Mouse (Mus musculus) embryo, embryonic 10.5 days (tissue): Measurements from ENCODE around the gene 2410015M20Rik.

ENCODE experiments used
- DNase-seq: peaks from one replicate; pipeline ENCODE4 v3.0.0-alpha.2; 2015; ENCODE audit warnings: low spot score

Gene 2410015M20Rik

DNA sequence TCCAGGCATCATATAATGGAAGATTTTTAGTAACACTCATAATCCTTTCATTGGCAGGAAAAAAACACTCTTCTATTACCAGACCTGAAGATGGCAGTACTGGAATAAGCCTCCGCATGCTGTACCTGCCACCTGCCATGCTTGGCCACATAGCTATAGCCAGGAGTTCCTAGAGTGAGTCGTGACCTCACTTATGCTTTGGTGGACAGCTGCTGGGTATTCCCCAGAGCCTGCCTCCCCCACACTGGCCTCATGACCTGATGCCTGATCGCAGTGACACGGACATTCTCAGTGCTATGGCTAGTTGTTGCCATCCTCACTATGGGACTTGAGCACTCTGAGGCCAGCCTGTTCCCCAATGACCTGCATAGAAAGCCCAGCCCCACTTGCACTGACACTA is 39.3 kb downstream of the 2410015M20Rik start:
- no peak for DNase-seq

DNA sequence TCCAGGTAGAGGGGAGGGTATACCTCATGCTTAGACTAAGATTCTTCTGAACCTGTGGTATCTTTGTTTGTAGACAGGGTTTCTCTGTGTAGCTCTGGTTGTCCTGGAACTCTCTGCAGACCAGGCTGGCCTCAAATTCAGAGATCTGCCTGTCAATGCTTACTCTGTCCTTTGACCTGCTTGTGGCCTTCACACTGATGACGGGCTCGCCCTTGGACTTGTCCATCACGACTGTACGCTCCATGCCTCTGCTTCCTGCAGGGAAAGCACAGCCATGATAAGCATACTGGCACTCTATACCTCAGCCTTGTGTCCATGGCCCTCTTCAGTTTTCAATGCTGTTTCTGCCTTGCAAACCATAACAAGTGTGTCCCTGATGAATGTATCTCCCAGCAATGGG is 42.2 kb downstream of the 2410015M20Rik start:
- no peak for DNase-seq

DNA sequence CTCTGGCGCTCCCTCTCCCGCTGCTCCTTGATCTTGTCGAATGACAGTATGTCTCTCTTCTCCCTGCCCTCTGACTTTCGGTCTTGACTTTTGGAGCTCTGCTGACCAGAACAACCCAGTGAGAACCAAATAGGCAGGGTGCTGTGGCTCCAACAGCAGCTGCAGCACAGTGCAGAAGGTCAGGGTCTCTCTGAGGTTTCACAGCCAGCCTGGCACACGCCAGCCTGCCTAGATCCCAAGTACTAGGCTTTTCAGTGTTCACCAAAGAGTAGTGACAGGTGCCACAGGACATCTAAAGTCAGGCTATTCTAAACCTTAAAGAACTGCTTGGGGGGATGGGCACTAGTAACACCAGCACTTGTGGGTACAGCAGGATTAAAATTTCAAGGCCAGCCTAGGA is 42.7 kb downstream of the 2410015M20Rik start:
- DNase-seq: no peak

DNA sequence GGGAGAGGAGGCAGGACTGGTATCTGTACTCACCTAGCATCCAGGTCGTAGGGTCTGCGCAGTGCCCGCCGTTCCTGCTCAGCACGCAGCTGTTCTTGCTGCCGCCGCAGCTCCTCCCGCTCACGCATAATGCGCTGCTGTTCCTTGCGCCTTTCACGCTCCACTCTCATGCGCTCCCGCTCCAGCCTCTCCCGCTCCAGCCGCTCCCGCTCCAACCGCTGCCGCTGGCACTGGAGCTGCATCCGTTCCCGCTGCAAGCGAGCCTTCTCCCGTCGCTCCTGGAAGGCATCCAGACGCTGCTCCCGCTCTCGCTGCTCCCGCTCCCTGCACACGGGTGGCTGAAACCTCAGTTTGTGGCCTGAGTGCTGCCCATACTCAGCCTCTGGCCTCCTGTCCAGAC is 43.3 kb downstream of the 2410015M20Rik start:
- DNase-seq: no peak

DNA sequence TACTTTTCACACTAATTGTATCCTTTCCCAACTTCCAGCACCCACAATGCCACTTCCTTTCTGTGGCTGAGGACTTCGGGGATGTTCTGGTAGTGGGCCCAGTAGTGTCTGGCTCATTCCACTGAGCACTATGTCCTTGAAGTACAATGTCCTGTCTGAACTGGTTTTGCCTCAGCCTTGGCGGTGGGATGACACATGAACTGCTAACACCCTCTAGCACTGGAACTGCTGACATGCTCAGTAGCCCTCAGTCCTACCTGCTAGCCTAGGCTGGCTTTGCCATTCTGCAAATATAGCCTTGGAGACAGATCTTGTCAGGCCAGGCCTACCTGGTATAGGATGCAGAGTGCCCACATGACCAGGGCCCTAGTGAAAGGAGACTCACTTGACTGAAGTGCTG is 47.7 kb downstream of the 2410015M20Rik start:
- no peak for DNase-seq

DNA sequence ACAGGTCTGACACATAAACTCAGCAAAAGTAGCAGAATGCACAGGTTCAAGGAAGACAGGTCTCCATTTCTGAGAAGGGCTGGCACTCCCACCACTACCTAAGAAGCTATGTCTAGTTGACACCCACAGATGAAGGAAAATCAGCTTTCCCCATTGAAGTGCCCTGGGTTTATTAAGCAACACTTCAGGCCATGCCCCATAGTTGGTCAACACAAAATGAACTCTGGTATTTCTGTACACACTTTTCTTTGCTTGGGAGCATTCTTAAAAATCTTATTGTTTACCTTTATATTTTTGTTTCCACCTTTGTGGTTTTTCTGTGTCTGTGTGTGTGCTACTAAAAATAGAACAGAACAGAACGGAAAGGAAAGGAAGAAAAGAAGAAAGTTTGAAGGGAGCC is 49.4 kb downstream of the 2410015M20Rik start:
- DNase-seq: no peak

DNA sequence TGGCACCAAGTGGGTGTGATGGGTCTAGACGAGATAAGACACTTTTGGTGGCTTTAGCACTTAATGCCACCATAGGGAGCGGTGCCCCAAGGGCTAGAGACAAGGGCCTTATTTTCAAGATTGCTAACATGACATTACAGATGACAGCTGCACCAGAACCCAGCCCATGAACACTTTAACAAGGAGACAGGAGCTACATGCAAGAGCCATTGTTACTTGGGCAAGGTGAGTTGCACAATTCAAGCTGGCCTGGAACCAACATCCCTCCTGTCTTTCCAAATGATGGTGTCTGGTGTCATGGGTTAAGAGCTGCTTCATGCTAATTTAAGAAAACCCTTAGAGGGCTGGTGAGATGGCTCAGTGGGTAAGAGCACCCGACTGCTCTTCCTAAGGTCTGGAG is 50.2 kb downstream of the 2410015M20Rik start:
- no peak for DNase-seq

DNA sequence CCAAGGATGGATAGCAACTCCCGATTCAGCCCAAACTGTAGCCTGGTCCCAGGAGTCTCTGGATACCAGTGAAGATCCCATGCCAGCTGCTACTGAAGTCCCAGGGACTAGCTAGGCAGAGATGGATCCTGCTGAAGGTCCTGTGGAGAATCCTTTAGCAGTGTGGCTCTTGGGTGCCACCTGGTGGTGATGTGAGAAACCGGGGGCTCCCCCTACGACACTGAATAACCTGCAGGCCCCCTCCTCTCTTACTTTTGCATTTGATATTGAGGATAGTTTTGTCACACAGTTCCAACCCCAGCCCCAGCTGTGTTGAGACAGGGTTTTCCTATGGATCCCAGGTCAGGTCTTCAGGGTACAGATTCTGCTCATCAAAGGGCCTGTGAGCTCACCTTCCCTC is 51.1 kb downstream of the 2410015M20Rik start:
- DNase-seq: peak; percentile 81
